Comparison of ENCODE assay signal across 9 mouse cellular contexts in genomic region chr1:126931754-126932153, GRCm38 (mm10).
A peak's percentile ranks its signal among the peaks of the same experiment; 100 is the strongest.
DNase-seq lines count a peak whose midpoint lies in the region; ATAC-seq and TF ChIP-seq lines count a peak whose summit lies in the region.
"Had no signal": no experiment of that assay in that cellular context is flagged by ENCODE, and none has a peak within 500 bp of the region (broad histone marks: within the 10 kb centered on the region; RNA-seq: fewer than 3 reads in every experiment).

No protein-coding gene starts in this region.

- no peaks in the 10 kb centered on the region for H3K27me3 ChIP-seq in forebrain, embryonic 14.5 days (replicated peaks; ENCODE audit: control insufficient read depth, insufficient read depth, low read length)

- H3K9ac ChIP-seq in forebrain, embryonic 14.5 days (ENCODE audit: low read length), result no peak overlapping the region

- no peak overlapping the region for H3K4me3 ChIP-seq in forebrain, embryonic 14.5 days (ENCODE audit: low read depth, low read length)
- H3K4me3 ChIP-seq in lung, adult 2 months (replicated peaks; ENCODE audit: extremely low read depth, low read depth, low read length), result no peak overlapping the region
- H3K4me3 ChIP-seq: erythroblast, embryonic 14.5 days had no signal

- H3K4me2 ChIP-seq in forebrain, embryonic 14.5 days (ENCODE audit: low read length), result no peak overlapping the region

- 4% methylated on average over 6 of the region's 6 CpGs for WGBS in forebrain, embryonic 14.5 days
- 3% methylated on average over 6 of the region's 6 CpGs for WGBS in lung, adult 2 months

- H3K36me3 ChIP-seq in forebrain, embryonic 14.5 days (ENCODE audit: control insufficient read depth, insufficient read depth, low read length), result no peaks in the 10 kb centered on the region

- peak; percentile 97 for TF ChIP-seq CTCF in lung, adult 2 months (IDR thresholded peaks at IDR 0.05; ENCODE audit: insufficient read depth, low read length)

- H3K9me3 ChIP-seq in forebrain, embryonic 14.5 days (replicated peaks; ENCODE audit: control insufficient read depth, low read length), result no peaks in the 10 kb centered on the region

- DNase-seq in ES-CJ7 (ENCODE audit: low read depth, low spot score), result peak; percentile 69
- peak; percentile 27 for DNase-seq in c-Kit-positive CD71-positive TER-119-negative erythroid progenitor cells, embryonic 14.5 days (ENCODE audit: low read depth)
- DNase-seq in forebrain, embryonic 14.5 days (ENCODE audit: low spot score), result peak; percentile 92
- DNase-seq in heart, postnatal 4 days, result peak; percentile 88
- DNase-seq in layer of hippocampus, adult 11-12 months (ENCODE audit: low spot score), result peak; percentile 92
- peak; percentile 85 for DNase-seq in lung, adult 2 months
- DNase-seq in ovary, postnatal 14 days (ENCODE audit: low spot score), result peak; percentile 85
- peak; percentile 11 to 54 for DNase-seq in thymus, postnatal 10 days (ENCODE audit: low spot score in 2 of 2)

- TF ChIP-seq POLR2A in lung, adult 2 months (IDR thresholded peaks at IDR 0.05; ENCODE audit: borderline replicate concordance, extremely low read depth, low read depth, low read length), result no peak

- no peak overlapping the region for H3K27ac ChIP-seq in forebrain, embryonic 14.5 days (ENCODE audit: low read depth, low read length)

- peak; percentile 73 for ATAC-seq in forebrain, embryonic 14.5 days

- peaks cover 12% of the 10 kb centered on the region for H3K4me1 ChIP-seq in forebrain, embryonic 14.5 days (ENCODE audit: control insufficient read depth, insufficient read depth, low read length)
- H3K4me1 ChIP-seq in lung, adult 2 months (ENCODE audit: control insufficient read depth, insufficient read depth, low read length), result peaks cover 4% of the 10 kb centered on the region; the same call in 1 of the 2 replicates

Comparison
In these comparisons a context has a peak if more than half of its experiments do, and no peak if none do; other contexts are left out.
1. DNase-seq: peak in every context shown above with its lines; median percentile 92 in forebrain, embryonic 14.5 days; 92 in layer of hippocampus, adult 11-12 months; 88 in heart, postnatal 4 days; 85 in lung, adult 2 months; 85 in ovary, postnatal 14 days; 69 in ES-CJ7; 32 in thymus, postnatal 10 days; 27 in c-Kit-positive CD71-positive TER-119-negative erythroid progenitor cells, embryonic 14.5 days.